Mouse (Mus musculus): ENCODE data around the gene Pitpnm2. TPM values are rescaled to one million over a fixed set of nuclear protein-coding genes. Genes with fewer than 3 reads are reported as not detected.

Gene Pitpnm2
- total and polyA plus RNA-seq, 3 experiments, result 7.0 to 22.2 TPM; not detected in 1

DNA sequence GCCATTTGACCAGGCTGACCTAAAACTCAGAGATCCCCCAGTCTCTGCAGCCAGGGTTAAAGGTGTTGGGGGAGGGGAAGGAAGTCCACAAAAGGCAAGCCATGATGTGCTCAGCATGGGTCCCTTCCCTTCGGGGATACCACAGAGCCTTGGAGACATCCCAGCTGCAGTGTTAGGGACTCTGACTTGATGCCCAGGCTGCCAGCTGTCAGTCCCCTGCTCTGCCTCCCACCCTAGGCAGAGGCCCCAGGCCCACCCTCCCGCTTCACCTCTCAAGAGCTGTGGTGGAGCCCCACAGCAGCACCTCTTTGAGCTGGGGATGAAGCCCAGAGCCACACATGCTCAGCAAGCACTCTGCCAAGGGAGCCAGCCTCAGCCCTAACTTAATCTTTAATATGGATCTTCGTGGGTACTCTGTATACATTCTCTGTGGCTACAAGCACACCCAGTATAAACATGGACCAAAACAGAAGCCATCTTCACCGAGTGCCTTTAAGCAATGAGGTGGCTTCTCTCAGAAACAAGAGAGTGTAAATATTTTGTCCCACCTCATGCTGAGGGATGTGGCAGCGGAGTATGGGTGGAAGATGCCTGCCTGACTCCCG is 171.6 kb downstream of the Pitpnm2 start:
- H3K4me3 ChIP-seq (ENCODE audit: control insufficient read depth in 1 of 2, insufficient read depth in 1 of 2, low read depth in 2 of 2, low read length in 2 of 2), result no peak overlapping the region
- TF ChIP-seq SMC3 (IDR thresholded peaks at IDR 0.05; ENCODE audit: low read depth, low read length) (no peak), SIN3A (IDR thresholded peaks at IDR 0.05; ENCODE audit: low read length) (no peak), ZMIZ1 (IDR thresholded peaks at IDR 0.05; ENCODE audit: low read depth, low read length) (no peak), BHLHE40 (IDR thresholded peaks at IDR 0.05; ENCODE audit: borderline replicate concordance, low read depth, low read length) (no peak), TCF12 (IDR thresholded peaks at IDR 0.05; ENCODE audit: low read depth, low read length) (no peak), USF1 (IDR thresholded peaks at IDR 0.05; ENCODE audit: low read depth, low read length) (no peak), HCFC1 (IDR thresholded peaks at IDR 0.05; ENCODE audit: low read depth, low read length) (no peak), E2F4 (IDR thresholded peaks at IDR 0.05; ENCODE audit: borderline replicate concordance, low read depth, low read length) (no peak), POLR2A (IDR thresholded peaks at IDR 0.05; ENCODE audit: control insufficient read depth in 1 of 2, insufficient read depth in 1 of 2, low read depth in 1 of 2, low read length in 2 of 2, poor library complexity in 1 of 2) (no peak)
- no peak overlapping the region for H3K9ac ChIP-seq (ENCODE audit: control insufficient read depth, low read depth, low read length, poor library complexity, severe bottlenecking)
- peaks cover 5 to 14% of the 10 kb centered on the region in 2 experiments for H3K4me1 ChIP-seq (ENCODE audit: control insufficient read depth in 1 of 2, insufficient read depth in 2 of 2, low read length in 2 of 2)
- H3K9me3 ChIP-seq (replicated peaks; ENCODE audit: insufficient read depth, low read length), result no peaks in the 10 kb centered on the region
- H3K79me2 ChIP-seq (ENCODE audit: control insufficient read depth, insufficient read depth, low read length, poor library complexity), result no peaks in the 10 kb centered on the region; the same call in 1 of the 2 replicates
- DNase-seq (ENCODE audit: low read depth, low spot score), result no peak
- no peak overlapping the region for H3K27ac ChIP-seq (ENCODE audit: control insufficient read depth, low read depth, low read length)
- no peaks in the 10 kb centered on the region for H3K27me3 ChIP-seq (ENCODE audit: control insufficient read depth in 1 of 2, insufficient read depth in 2 of 2, low read length in 2 of 2)
- H3K36me3 ChIP-seq (ENCODE audit: control insufficient read depth in 1 of 2, insufficient read depth in 2 of 2, low read length in 2 of 2), result peaks cover 0 to 11% of the 10 kb centered on the region in 2 experiments; a peak in 2 of 4 replicates

GRCm38 (mm10) chr5:124077241-124077640 is 172.3 kb downstream of the Pitpnm2 start:
- Histone ChIP-seq H3K4me3 (ENCODE audit: control insufficient read depth in 1 of 2, insufficient read depth in 1 of 2, low read depth in 2 of 2, low read length in 2 of 2) (no peak overlapping the region), H3K27ac (ENCODE audit: control insufficient read depth, low read depth, low read length) (no peak overlapping the region), H3K27me3 (ENCODE audit: control insufficient read depth in 1 of 2, insufficient read depth in 2 of 2, low read length in 2 of 2) (no peaks in the 10 kb centered on the region), H3K9me3 (replicated peaks; ENCODE audit: insufficient read depth, low read length) (no peaks in the 10 kb centered on the region), H3K4me1 (ENCODE audit: control insufficient read depth in 1 of 2, insufficient read depth in 2 of 2, low read length in 2 of 2) (peaks cover 5 to 14% of the 10 kb centered on the region in 2 experiments), H3K36me3 (ENCODE audit: control insufficient read depth in 1 of 2, insufficient read depth in 2 of 2, low read length in 2 of 2) (peaks cover 0 to 11% of the 10 kb centered on the region in 2 experiments; a peak in 2 of 4 replicates), H3K9ac (ENCODE audit: control insufficient read depth, low read depth, low read length, poor library complexity, severe bottlenecking) (no peak overlapping the region), H3K79me2 (ENCODE audit: control insufficient read depth, insufficient read depth, low read length, poor library complexity) (no peaks in the 10 kb centered on the region; the same call in 1 of the 2 replicates)
- no peak for DNase-seq (ENCODE audit: low read depth, low spot score)
- TF ChIP-seq USF2 (IDR thresholded peaks at IDR 0.05; ENCODE audit: borderline replicate concordance in 1 of 2, insufficient read depth in 1 of 2, low read depth in 1 of 2, low read length in 2 of 2) (no peak), TCF12 (IDR thresholded peaks at IDR 0.05; ENCODE audit: low read depth, low read length) (no peak), RAD21 (IDR thresholded peaks at IDR 0.05; ENCODE audit: low read depth, low read length) (no peak), BHLHE40 (IDR thresholded peaks at IDR 0.05; ENCODE audit: borderline replicate concordance, low read depth, low read length) (no peak), MAFK (IDR thresholded peaks at IDR 0.05; ENCODE audit: borderline replicate concordance, low read depth, low read length) (no peak), KAT2A (conservative IDR thresholded peaks at IDR 0.05; ENCODE audit: low read depth, low read length) (no peak), ELF1 (IDR thresholded peaks at IDR 0.05; ENCODE audit: low read depth, low read length) (no peak), USF1 (IDR thresholded peaks at IDR 0.05; ENCODE audit: low read depth, low read length) (no peak)

All from MEL (cell line).